Mouse (Mus musculus) midbrain, embryonic 15.5 days (tissue): ENCODE results near the gene Slc39a7. TPM values are rescaled to one million over a fixed set of nuclear protein-coding genes. Genes with fewer than 3 reads are reported as not detected.
"Not testable (repeated sequence)": the region's sequence is repeated elsewhere in the genome, so short reads cannot be mapped to it uniquely, and the experiment has no call there.

Experiments
- ATAC-seq: fragments of 200-750 bp; cut with Nextera tagmentation; replicated peaks from 2 replicates; pipeline ENCODE4 v1.8.0; 2017; ENCODE audit warnings: moderate TSS enrichment
- H3K27ac ChIP-seq: fragments of 300-500 bp; sonication (generic); 2 replicates; pipeline ENCODE4 v1.5.1; 2015; ENCODE audit warnings: mild to moderate bottlenecking, inconsistent platforms
- H3K27me3 ChIP-seq: fragments of 300-500 bp; sonication (generic); replicated peaks from 2 replicates; pipeline ENCODE4 v1.6.1; 2015; ENCODE audit warnings: inconsistent platforms
- H3K36me3 ChIP-seq: fragments of 300-500 bp; sonication (generic); replicated peaks from 2 replicates; pipeline ENCODE4 v1.6.1; 2015; ENCODE audit warnings: inconsistent platforms
- H3K4me1 ChIP-seq: fragments of 300-500 bp; sonication (generic); 2 replicates; pipeline ENCODE4 v1.6.1; 2015; ENCODE audit warnings: inconsistent platforms
- H3K4me2 ChIP-seq: fragments of 300-500 bp; sonication (generic); 2 replicates; pipeline ENCODE4 v1.6.1; 2015; ENCODE audit warnings: inconsistent platforms, mild to moderate bottlenecking, moderate library complexity
- H3K4me3 ChIP-seq: fragments of 300-500 bp; sonication (generic); 2 replicates; pipeline ENCODE4 v1.5.1; 2015; ENCODE audit warnings: mild to moderate bottlenecking, inconsistent platforms
- H3K9ac ChIP-seq: fragments of 300-500 bp; sonication (generic); 2 replicates; pipeline ENCODE4 v1.6.1; 2015; ENCODE audit warnings: mild to moderate bottlenecking, inconsistent platforms
- H3K9me3 ChIP-seq: fragments of 300-500 bp; sonication (generic); 2 replicates; pipeline ENCODE4 v1.6.1; 2016; ENCODE audit warnings: inconsistent platforms
- WGBS: fragments of 180-500 bp; shearing (Covaris S2); methylation state at CpG from one replicate; pipeline ENCODE4 v1.1.7; 2015; ENCODE audit warnings: mixed read lengths; 5-methylcytosine and 5-hydroxymethylcytosine counted together
- microRNA counts: library from miRNA; unstranded; fragments of <30 nt; microRNA quantifications from one replicate; lab custom pipeline; 2016
- microRNA-seq: library from miRNA; unstranded; fragments of <30 nt; microRNA quantifications from one replicate; pipeline ENCODE4, GENCODE M21; 2016
- polyA plus RNA-seq: library from polyadenylated mRNA; unstranded; fragments of >200 nt; fragmentation: Nextera tagmentation; extraction: Ambion mirVana; gene quantifications from 2 replicates; pipeline ENCODE4 v1.2.1, GENCODE M21; 2015

Gene Slc39a7
- polyA plus RNA-seq, 1 experiment from 2014 or later: 178 TPM

- Histone ChIP-seq H3K4me3 (no peak overlapping the region), H3K4me2 (no peak overlapping the region), H3K4me1 (no peaks in the 10 kb centered on the region), H3K9ac (no peak overlapping the region), H3K9me3 (no peaks in the 10 kb centered on the region), H3K27me3 (no peaks in the 10 kb centered on the region), H3K36me3 (no peaks in the 10 kb centered on the region), H3K27ac (no peak overlapping the region)
- peak; percentile 45; the same call in 1 of the 2 replicates for ATAC-seq
- WGBS: 33% methylated on average over 10 of the region's 10 CpGs
Observed at GRCm38 (mm10) chr17:33991788-33992664, 39.5 kb downstream of the Slc39a7 start.

- Histone ChIP-seq H3K4me1 (peaks cover 25% of the 10 kb centered on the region), H3K4me2 (peak overlapping the region; percentile 60), H3K27ac (peak overlapping the region; percentile 91), H3K27me3 (peaks cover 33% of the 10 kb centered on the region), H3K4me3 (peak overlapping the region; percentile 57), H3K9ac (0 out of 2 replicates have a peak overlapping the region, but pooled peaks have one; percentile 14)
- not testable (repeated sequence) for H3K9me3 ChIP-seq, ATAC-seq, H3K36me3 ChIP-seq
- WGBS: 10% methylated on average over 8 of the region's 8 CpGs
Observed at GRCm38 (mm10) chr17:33982136-33982535, 49.3 kb downstream of the Slc39a7 start.

GRCm38 (mm10) chr17:33981192-33981909, 50.1 kb downstream of the Slc39a7 start:
- H3K36me3 ChIP-seq, H3K9me3 ChIP-seq: not testable (repeated sequence)
- Histone ChIP-seq H3K27ac (peak overlapping the region; percentile 91), H3K27me3 (peaks cover 41% of the 10 kb centered on the region), H3K4me3 (peak overlapping the region; percentile 57), H3K4me1 (peaks cover 25% of the 10 kb centered on the region), H3K4me2 (peak overlapping the region; percentile 60), H3K9ac (peak overlapping the region; percentile 54)
- ATAC-seq: peak; percentile 95
- under 1% methylated on average over 27 of the region's 27 CpGs for WGBS

- Histone ChIP-seq H3K36me3 (no peaks in the 10 kb centered on the region), H3K27ac (peak overlapping the region; percentile 91), H3K9ac (no peak overlapping the region), H3K9me3 (no peaks in the 10 kb centered on the region), H3K4me1 (peaks cover 25% of the 10 kb centered on the region), H3K27me3 (peaks cover 47% of the 10 kb centered on the region), H3K4me2 (peak overlapping the region; percentile 60), H3K4me3 (peak overlapping the region; percentile 8; the same call in 1 of the 2 replicates)
- 77% methylated on average over 19 of the region's 19 CpGs for WGBS
- ATAC-seq: peak; percentile 37
Observed at GRCm38 (mm10) chr17:33980181-33981035, 51.1 kb downstream of the Slc39a7 start.

- ATAC-seq: no peak
- 76% methylated on average over 6 of the region's 6 CpGs for WGBS
- peaks cover 25% of the 10 kb centered on the region for H3K4me1 ChIP-seq
- peaks cover 47% of the 10 kb centered on the region for H3K27me3 ChIP-seq
- H3K36me3 ChIP-seq: no peaks in the 10 kb centered on the region
- no peak overlapping the region for H3K4me2 ChIP-seq
- H3K4me3 ChIP-seq: no peak overlapping the region
- H3K9me3 ChIP-seq: no peaks in the 10 kb centered on the region
- H3K9ac ChIP-seq: no peak overlapping the region
- no peak overlapping the region for H3K27ac ChIP-seq
Observed at GRCm38 (mm10) chr17:33979512-33980050, 51.9 kb downstream of the Slc39a7 start.

- Histone ChIP-seq H3K9me3 (no peaks in the 10 kb centered on the region), H3K4me3 (peak overlapping the region; percentile 35), H3K36me3 (no peaks in the 10 kb centered on the region), H3K27ac (no peak overlapping the region), H3K4me1 (peaks cover 25% of the 10 kb centered on the region), H3K9ac (peak overlapping the region; percentile 31; the same call in 1 of the 2 replicates), H3K4me2 (peak overlapping the region; percentile 56), H3K27me3 (peaks cover 47% of the 10 kb centered on the region)
- WGBS: under 1% methylated on average over 17 of the region's 17 CpGs
- ATAC-seq: no peak
Observed at GRCm38 (mm10) chr17:33978631-33979031, 52.9 kb downstream of the Slc39a7 start.

MicroRNA genes within 50 kb of the gene (microRNA counts, 519-probe panel; counts per million panel counts)
- microRNA mmu-miR-219 (lab: Ali Mortazavi, UCI): 3,307 counts per million, percentile 76 among the panel's probes with 10 or more counts

Small RNAs within 50 kb of the gene (microRNA-seq; reads per million reads assigned to microRNA genes)
- gene Mir219a-1 (not detected), gene Mir219c (not detected)

Other genes with a start within 250 kb of the Slc39a7 start
- 22.6 and 23.3 TPM in 2 replicates for gene Angptl4, start 249.9 kb downstream of the Slc39a7 start, polyA plus RNA-seq
- gene Kank3, start 221.2 kb downstream of the Slc39a7 start, polyA plus RNA-seq: 51.5 and 53.4 TPM in 2 replicates
- 476 TPM in 2 replicates for gene Rps28, start 207.1 kb downstream of the Slc39a7 start, polyA plus RNA-seq
- 467 and 476 TPM in 2 replicates for gene Ndufa7, start 207.1 kb downstream of the Slc39a7 start, polyA plus RNA-seq
- gene Cd320, start 188.6 kb downstream of the Slc39a7 start, polyA plus RNA-seq: 50.8 and 58.9 TPM in 2 replicates
- gene Gm7029, start 157.8 kb downstream of the Slc39a7 start, polyA plus RNA-seq: not detected in 2 replicates
- gene Kifc1, start 141.0 kb downstream of the Slc39a7 start, polyA plus RNA-seq: 1.5 and 2.6 TPM in 2 replicates
- gene Platr17, start 126.5 kb downstream of the Slc39a7 start, polyA plus RNA-seq: 0.50 and 0.51 TPM in 2 replicates
- 59.4 and 61.1 TPM in 2 replicates for gene Daxx, start 122.3 kb downstream of the Slc39a7 start, polyA plus RNA-seq
- 23.6 and 28.6 TPM in 2 replicates for gene Tapbp, start 115.8 kb downstream of the Slc39a7 start, polyA plus RNA-seq
- gene Zbtb22, start 115.8 kb downstream of the Slc39a7 start, polyA plus RNA-seq: 18.1 and 18.3 TPM in 2 replicates
- 60.9 and 61.1 TPM in 2 replicates for gene Rgl2, start 102.1 kb downstream of the Slc39a7 start, polyA plus RNA-seq
- gene Pfdn6, start 91.3 kb downstream of the Slc39a7 start, polyA plus RNA-seq: 178 TPM in 2 replicates
- 25.9 and 26.2 TPM in 2 replicates for gene Wdr46, start 91.0 kb downstream of the Slc39a7 start, polyA plus RNA-seq
- 14.9 and 15.1 TPM in 2 replicates for gene B3galt4, start 80.2 kb downstream of the Slc39a7 start, polyA plus RNA-seq
- 80.9 and 84.4 TPM in 2 replicates for gene Vps52, start 75.9 kb downstream of the Slc39a7 start, polyA plus RNA-seq
- 689 and 743 TPM in 2 replicates for gene Rps18, start 75.7 kb downstream of the Slc39a7 start, polyA plus RNA-seq
- 19.0 and 20.1 TPM in 2 replicates for gene H2-K1, start 31.3 kb downstream of the Slc39a7 start, polyA plus RNA-seq
- gene Ring1, start 7.0 kb downstream of the Slc39a7 start, polyA plus RNA-seq: 22.8 and 26.3 TPM in 2 replicates
- gene H2-Ke6, start 3.6 kb downstream of the Slc39a7 start, polyA plus RNA-seq: 65.6 and 74.1 TPM in 2 replicates
- 64.7 and 65.5 TPM in 2 replicates for gene Rxrb, start 130 bp upstream of the Slc39a7 start, polyA plus RNA-seq
- gene Col11a2, start 7.8 kb upstream of the Slc39a7 start, polyA plus RNA-seq: 3.2 and 4.8 TPM in 2 replicates
- gene H2-Oa, start 60.7 kb upstream of the Slc39a7 start, polyA plus RNA-seq: not detected in 2 replicates
- gene H2-DMa, start 87.9 kb upstream of the Slc39a7 start, polyA plus RNA-seq: 17.2 and 18.8 TPM in 2 replicates
- gene Brd2, start 91.0 kb upstream of the Slc39a7 start, polyA plus RNA-seq: 137 and 140 TPM in 2 replicates
- gene H2-DMb2, start 111.6 kb upstream of the Slc39a7 start, polyA plus RNA-seq: 0.27 and 0.65 TPM in 2 replicates
- gene H2-DMb1, start 121.4 kb upstream of the Slc39a7 start, polyA plus RNA-seq: 0.79 and 1.2 TPM in 2 replicates
- 2.3 and 3.1 TPM in 2 replicates for gene Tap1, start 155.9 kb upstream of the Slc39a7 start, polyA plus RNA-seq
- 1.5 and 2.0 TPM in 2 replicates for gene Psmb9, start 156.1 kb upstream of the Slc39a7 start, polyA plus RNA-seq
- gene Psmb8, start 166.0 kb upstream of the Slc39a7 start, polyA plus RNA-seq: 4.1 and 4.2 TPM in 2 replicates
- gene Tap2, start 171.8 kb upstream of the Slc39a7 start, polyA plus RNA-seq: 1.7 and 2.2 TPM in 2 replicates
- gene H2-Ob, start 207.2 kb upstream of the Slc39a7 start, polyA plus RNA-seq: 0.06 and 0.18 TPM in 2 replicates
- gene H2-Ab1, start 226.0 kb upstream of the Slc39a7 start, polyA plus RNA-seq: 1.4 and 2.3 TPM in 2 replicates